10 mouse cellular contexts compared by ENCODE assay signal in the genomic region with DNA sequence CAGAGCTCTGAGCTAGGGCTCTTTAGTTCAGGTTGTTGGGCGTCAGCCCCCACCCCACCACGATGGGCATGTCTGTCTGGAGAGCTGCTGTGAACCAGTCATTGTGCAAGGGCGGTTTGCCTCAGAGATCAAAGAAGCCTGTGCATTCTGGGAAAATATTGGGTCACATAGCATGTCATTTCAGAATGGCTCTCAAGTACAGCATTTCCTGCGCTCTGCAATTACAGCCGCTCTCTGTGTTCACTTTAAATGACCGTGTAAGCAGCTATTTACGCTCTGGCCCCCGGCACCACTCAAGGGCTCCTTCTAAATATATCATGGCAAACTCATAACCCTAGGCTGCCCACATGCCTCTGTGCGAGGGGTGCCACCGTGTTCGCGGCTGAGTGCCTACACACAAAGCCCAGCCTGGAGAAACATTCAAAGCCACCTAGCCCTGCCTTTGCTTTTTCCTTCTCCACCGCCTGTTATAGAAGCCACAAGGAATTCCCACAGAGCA.
A peak's percentile ranks its signal among the peaks of the same experiment; 100 is the strongest.
DNase-seq lines count a peak whose midpoint lies in the region; ATAC-seq and TF ChIP-seq lines count a peak whose summit lies in the region.
"Had no signal": no experiment of that assay in that cellular context is flagged by ENCODE, and none has a peak within 500 bp of the region (broad histone marks: within the 10 kb centered on the region; RNA-seq: fewer than 3 reads in every experiment).

No protein-coding gene starts in this region.

- H3K9me3 ChIP-seq in lung, embryonic 14.5 days (ENCODE audit: low read depth, low read length): no peaks in the 10 kb centered on the region
- 0 out of 2 replicates have a peak, but pooled peaks cover 3% of the 10 kb centered on the region for H3K9me3 ChIP-seq in forebrain, embryonic 12.5 days
- 0 out of 2 replicates have a peak, but pooled peaks cover 3% of the 10 kb centered on the region for H3K9me3 ChIP-seq in hindbrain, embryonic 14.5 days (ENCODE audit: control insufficient read depth, low read length)
- H3K9me3 ChIP-seq in neural tube, embryonic 15.5 days (replicated peaks): no peaks in the 10 kb centered on the region

- no peak overlapping the region for H3K4me3 ChIP-seq in lung, embryonic 14.5 days (ENCODE audit: low read depth, low read length)
- no peak overlapping the region for H3K4me3 ChIP-seq in forebrain, embryonic 12.5 days (replicated peaks)
- H3K4me3 ChIP-seq in hindbrain, embryonic 14.5 days (replicated peaks; ENCODE audit: low read length): no peak overlapping the region
- no peak overlapping the region for H3K4me3 ChIP-seq in neural tube, embryonic 15.5 days (replicated peaks)

- no peaks in the 10 kb centered on the region for H3K36me3 ChIP-seq in lung, embryonic 14.5 days (ENCODE audit: insufficient read depth)
- no peaks in the 10 kb centered on the region for H3K36me3 ChIP-seq in forebrain, embryonic 12.5 days (replicated peaks)
- H3K36me3 ChIP-seq in hindbrain, embryonic 14.5 days (replicated peaks; ENCODE audit: control insufficient read depth, insufficient read depth): no peaks in the 10 kb centered on the region
- H3K36me3 ChIP-seq in neural tube, embryonic 15.5 days: no peaks in the 10 kb centered on the region

- WGBS in lung, embryonic 14.5 days: 71% methylated on average over 13 of the region's 13 CpGs
- WGBS in forebrain, embryonic 12.5 days: 28% methylated on average over 13 of the region's 13 CpGs
- 29% methylated on average over 13 of the region's 13 CpGs for WGBS in hindbrain, embryonic 14.5 days
- WGBS in neural tube, embryonic 15.5 days: 23% methylated on average over 13 of the region's 13 CpGs

- H3K27ac ChIP-seq in lung, embryonic 14.5 days (ENCODE audit: low read depth): no peak overlapping the region
- H3K27ac ChIP-seq in forebrain, embryonic 12.5 days: peak overlapping the region; percentile 31; the same call in 1 of the 2 replicates
- no peak overlapping the region; the same call in 1 of the 2 replicates for H3K27ac ChIP-seq in hindbrain, embryonic 14.5 days
- no peak overlapping the region for H3K27ac ChIP-seq in neural tube, embryonic 15.5 days (replicated peaks)

- peak; percentile 13 for DNase-seq in lung, embryonic 14.5 days
- DNase-seq in lung, postnatal 14 days: no peak
- peak; percentile 28 for DNase-seq in hindbrain, embryonic 14.5 days (ENCODE audit: low spot score)
- DNase-seq in ovary, postnatal 14 days (ENCODE audit: low spot score): no peak
- DNase-seq in layer of hippocampus, postnatal 25 days (ENCODE audit: extremely low spot score in 1 of 2, low spot score in 1 of 2): no peak
- DNase-seq: adrenal gland, postnatal 10 days; right cerebral cortex, postnatal 4 days had no signal

- no peak for TF ChIP-seq CTCF in lung, embryonic 14.5 days (IDR thresholded peaks at IDR 0.05; ENCODE audit: low read depth)

- H3K27me3 ChIP-seq in lung, embryonic 14.5 days (ENCODE audit: insufficient read depth, low read length): no peaks in the 10 kb centered on the region
- 0 out of 2 replicates have a peak, but pooled peaks cover 3% of the 10 kb centered on the region for H3K27me3 ChIP-seq in forebrain, embryonic 12.5 days
- no peaks in the 10 kb centered on the region for H3K27me3 ChIP-seq in hindbrain, embryonic 14.5 days (ENCODE audit: control insufficient read depth, insufficient read depth, low read length)
- H3K27me3 ChIP-seq in neural tube, embryonic 15.5 days (replicated peaks): no peaks in the 10 kb centered on the region

- no peak overlapping the region for H3K9ac ChIP-seq in lung, embryonic 14.5 days
- H3K9ac ChIP-seq in forebrain, embryonic 12.5 days: no peak overlapping the region
- no peak overlapping the region for H3K9ac ChIP-seq in hindbrain, embryonic 14.5 days
- H3K9ac ChIP-seq in neural tube, embryonic 15.5 days (replicated peaks): no peak overlapping the region

- H3K4me1 ChIP-seq in lung, embryonic 14.5 days (ENCODE audit: insufficient read depth): no peaks in the 10 kb centered on the region
- 0 out of 2 replicates have a peak, but pooled peaks cover 7% of the 10 kb centered on the region for H3K4me1 ChIP-seq in forebrain, embryonic 12.5 days
- no peaks in the 10 kb centered on the region; the same call in 1 of the 2 replicates for H3K4me1 ChIP-seq in hindbrain, embryonic 14.5 days (replicated peaks; ENCODE audit: control insufficient read depth, insufficient read depth, low read length)
- peaks cover 7% of the 10 kb centered on the region; the same call in 1 of the 2 replicates for H3K4me1 ChIP-seq in neural tube, embryonic 15.5 days

- H3K4me2 ChIP-seq in lung, embryonic 14.5 days: no peak overlapping the region
- peak overlapping the region; percentile 26 for H3K4me2 ChIP-seq in forebrain, embryonic 12.5 days
- H3K4me2 ChIP-seq in hindbrain, embryonic 14.5 days (replicated peaks): no peak overlapping the region
- H3K4me2 ChIP-seq in neural tube, embryonic 15.5 days: no peak overlapping the region

- no peak for ATAC-seq in lung, embryonic 14.5 days (ENCODE audit: insufficient read depth)
- ATAC-seq in forebrain, embryonic 12.5 days (ENCODE audit: low FRiP score): peak; percentile 68
- ATAC-seq in hindbrain, embryonic 14.5 days (ENCODE audit: low FRiP score): peak; percentile 64; the same call in 1 of the 2 replicates
- ATAC-seq in neural tube, embryonic 15.5 days (ENCODE audit: low FRiP score): peak; percentile 65
- ATAC-seq in megakaryocyte, adult 5-6 weeks (ENCODE audit: poor library complexity, severe bottlenecking): no peak

Comparison
In these comparisons a context has a peak if more than half of its experiments do, and no peak if none do; other contexts are left out.
1. DNase-seq: peak in lung, embryonic 14.5 days (single experiment) and hindbrain, embryonic 14.5 days (single experiment); none in lung, postnatal 14 days (single experiment), ovary, postnatal 14 days (single experiment) and layer of hippocampus, postnatal 25 days (0 of 2).
2. ATAC-seq: peak in forebrain, embryonic 12.5 days (single experiment), hindbrain, embryonic 14.5 days (single experiment) and neural tube, embryonic 15.5 days (single experiment); none in lung, embryonic 14.5 days (single experiment) and megakaryocyte, adult 5-6 weeks (single experiment).